ENCODE assay signal across 21 mouse cellular contexts in genomic region chr11:121082250-121082649, GRCm38 (mm10). TPM values are rescaled to one million over a fixed set of nuclear protein-coding genes. Genes with fewer than 3 reads are reported as not detected.
DNase-seq lines count a peak whose midpoint lies in the region; ATAC-seq and TF ChIP-seq lines count a peak whose summit lies in the region.
"Had no signal": no experiment of that assay in that cellular context is flagged by ENCODE, and none has a peak within 500 bp of the region (broad histone marks: within the 10 kb centered on the region; RNA-seq: fewer than 3 reads in every experiment).

No protein-coding gene starts in this region.

- no peak overlapping the region for H3K4me3 ChIP-seq in stomach, embryonic 16.5 days (replicated peaks; ENCODE audit: low read length)
- H3K4me3 ChIP-seq in stomach, postnatal 0 days (ENCODE audit: low read depth, low read length) = no peak overlapping the region
- no peak overlapping the region for H3K4me3 ChIP-seq in intestine, postnatal 0 days (ENCODE audit: low read depth, low read length)
- H3K4me3 ChIP-seq: embryonic facial prominence, embryonic 13.5 days; hindbrain, embryonic 10.5 days had no signal

- H3K4me1 ChIP-seq in stomach, embryonic 16.5 days (ENCODE audit: control insufficient read depth, insufficient read depth, low read length) = peaks cover 6% of the 10 kb centered on the region
- no peaks in the 10 kb centered on the region for H3K4me1 ChIP-seq in stomach, postnatal 0 days (replicated peaks; ENCODE audit: control insufficient read depth, insufficient read depth)
- peaks cover 9% of the 10 kb centered on the region; the same call in 1 of the 2 replicates for H3K4me1 ChIP-seq in intestine, postnatal 0 days (replicated peaks; ENCODE audit: control insufficient read depth, insufficient read depth, low read length)
- H3K4me1 ChIP-seq: hindbrain, embryonic 10.5 days had no signal

- no peaks in the 10 kb centered on the region for H3K36me3 ChIP-seq in stomach, embryonic 16.5 days (ENCODE audit: control insufficient read depth, insufficient read depth, low read length)
- no peaks in the 10 kb centered on the region for H3K36me3 ChIP-seq in stomach, postnatal 0 days (ENCODE audit: control insufficient read depth, insufficient read depth, low read length)
- no peaks in the 10 kb centered on the region for H3K36me3 ChIP-seq in intestine, postnatal 0 days (ENCODE audit: control insufficient read depth, insufficient read depth)
- H3K36me3 ChIP-seq: embryonic facial prominence, embryonic 13.5 days; hindbrain, embryonic 10.5 days had no signal

- peak overlapping the region; percentile 12; the same call in 1 of the 2 replicates for H3K4me2 ChIP-seq in stomach, embryonic 16.5 days (ENCODE audit: low read depth, low read length)
- H3K4me2 ChIP-seq in stomach, postnatal 0 days (replicated peaks; ENCODE audit: low read depth) = no peak overlapping the region
- H3K4me2 ChIP-seq in intestine, postnatal 0 days (replicated peaks; ENCODE audit: low read depth) = no peak overlapping the region
- H3K4me2 ChIP-seq: embryonic facial prominence, embryonic 13.5 days had no signal

- 78% methylated on average over 3 of the region's 3 CpGs for WGBS in stomach, embryonic 16.5 days
- WGBS in stomach, postnatal 0 days = 83% methylated on average over 3 of the region's 3 CpGs
- WGBS in intestine, postnatal 0 days = 80% methylated on average over 3 of the region's 3 CpGs

- no peaks in the 10 kb centered on the region for H3K9me3 ChIP-seq in stomach, embryonic 16.5 days (replicated peaks; ENCODE audit: control insufficient read depth, low read length)
- H3K9me3 ChIP-seq in stomach, postnatal 0 days (ENCODE audit: control insufficient read depth, low read length) = no peaks in the 10 kb centered on the region
- H3K9me3 ChIP-seq in intestine, postnatal 0 days (ENCODE audit: control insufficient read depth) = no peaks in the 10 kb centered on the region
- H3K9me3 ChIP-seq: embryonic facial prominence, embryonic 13.5 days; hindbrain, embryonic 10.5 days had no signal

- DNase-seq in heart, adult 8-10 months (ENCODE audit: low spot score) = peak; percentile 8
- no peak for DNase-seq in heart, postnatal 4 days
- DNase-seq in stomach, postnatal 0 days (ENCODE audit: low spot score) = no peak
- DNase-seq in urinary bladder, postnatal 14 days (ENCODE audit: low spot score) = no peak
- no peak for DNase-seq in lung, postnatal 4 days
- DNase-seq: adrenal gland, postnatal 14 days; cerebellum, adult 8-10 months; gastrocnemius, postnatal 25 days; left cerebral cortex, postnatal 4 days; midbrain, embryonic 14.5 days; right cerebral cortex, postnatal 4 days had no signal

- no peak overlapping the region for H3K9ac ChIP-seq in stomach, embryonic 16.5 days (ENCODE audit: low read length)
- no peak overlapping the region for H3K9ac ChIP-seq in stomach, postnatal 0 days (ENCODE audit: low read length)
- no peak overlapping the region for H3K9ac ChIP-seq in intestine, postnatal 0 days (ENCODE audit: low read depth, low read length)
- H3K9ac ChIP-seq: embryonic facial prominence, embryonic 13.5 days had no signal

- no peak for TF ChIP-seq EP300 in stomach, postnatal 0 days (optimal IDR thresholded peaks at IDR 0.05)

- ATAC-seq in stomach, embryonic 16.5 days (ENCODE audit: insufficient read depth, low FRiP score) = no peak
- no peak for ATAC-seq in stomach, postnatal 0 days (ENCODE audit: low FRiP score, low TSS enrichment)
- no peak for ATAC-seq in intestine, postnatal 0 days

- TF ChIP-seq CTCF in stomach, postnatal 0 days (IDR thresholded peaks at IDR 0.05; ENCODE audit: low read depth) = no peak
- no peak for TF ChIP-seq CTCF in intestine, postnatal 0 days (IDR thresholded peaks at IDR 0.05; ENCODE audit: low read depth)

- 0 out of 2 replicates have a peak overlapping the region, but pooled peaks have one; percentile 21 for H3K27ac ChIP-seq in stomach, embryonic 16.5 days (ENCODE audit: low read length)
- H3K27ac ChIP-seq in stomach, postnatal 0 days (replicated peaks) = no peak overlapping the region
- H3K27ac ChIP-seq in intestine, postnatal 0 days (ENCODE audit: low read depth, low read length) = 0 out of 2 replicates have a peak overlapping the region, but pooled peaks have one; percentile 28
- H3K27ac ChIP-seq: embryonic facial prominence, embryonic 13.5 days; hindbrain, embryonic 10.5 days had no signal

- H3K27me3 ChIP-seq in stomach, embryonic 16.5 days (ENCODE audit: control insufficient read depth, insufficient read depth, low read length) = no peaks in the 10 kb centered on the region
- no peaks in the 10 kb centered on the region for H3K27me3 ChIP-seq in stomach, postnatal 0 days (ENCODE audit: control insufficient read depth, insufficient read depth, low read length)
- H3K27me3 ChIP-seq in intestine, postnatal 0 days (replicated peaks; ENCODE audit: control insufficient read depth, insufficient read depth, low read length) = no peaks in the 10 kb centered on the region
- H3K27me3 ChIP-seq: embryonic facial prominence, embryonic 13.5 days had no signal

RNA-seq across cellular contexts. Expression of gene Sectm1a, which starts 1.2 kb away (rescaled TPM):
- total RNA-seq in heart, adult 8-10 months (2022) = not detected
- not detected for total RNA-seq in heart, postnatal 4 days (2021)
- polyA plus RNA-seq in stomach, embryonic 16.5 days (2015; fragmentation: Nextera tagmentation; extraction: Ambion mirVana) = 0.99 and 1.3 TPM in 2 replicates
- 11.8 and 13.2 TPM in 2 replicates for polyA plus RNA-seq in stomach, postnatal 0 days (2015; fragmentation: Nextera tagmentation; extraction: Ambion mirVana)
- polyA plus RNA-seq in intestine, postnatal 0 days (2015; fragmentation: Nextera tagmentation; extraction: Ambion mirVana) = 10.0 and 10.2 TPM in 2 replicates
- total RNA-seq: adrenal gland, postnatal 14 days; gastrocnemius, postnatal 25 days; layer of hippocampus, adult 8-10 months; left cerebral cortex, adult 18-20 months; neutrophil, adult 5-6 weeks had no signal
- polyA plus RNA-seq: frontal cortex, adult 2 months; heart, embryonic 14.5 days; hindbrain, embryonic 10.5 days; midbrain, embryonic 14.5 days had no signal

RNA-seq across cellular contexts. Expression of gene Sectm1b, which starts 18.9 kb away (rescaled TPM):
- not detected for total RNA-seq in heart, adult 8-10 months (2022)
- total RNA-seq in heart, postnatal 4 days (2021) = not detected
- 3.1 and 5.2 TPM in 2 replicates for polyA plus RNA-seq in stomach, embryonic 16.5 days (2015; fragmentation: Nextera tagmentation; extraction: Ambion mirVana)
- polyA plus RNA-seq in stomach, postnatal 0 days (2015; fragmentation: Nextera tagmentation; extraction: Ambion mirVana) = 113 and 133 TPM in 2 replicates
- 159 and 166 TPM in 2 replicates for polyA plus RNA-seq in intestine, postnatal 0 days (2015; fragmentation: Nextera tagmentation; extraction: Ambion mirVana)
- total RNA-seq: adrenal gland, postnatal 14 days; gastrocnemius, postnatal 25 days; layer of hippocampus, adult 8-10 months; left cerebral cortex, adult 18-20 months; left cerebral cortex, postnatal 4 days; neutrophil, adult 5-6 weeks had no signal
- polyA plus RNA-seq: frontal cortex, adult 2 months; heart, embryonic 14.5 days; hindbrain, embryonic 10.5 days; kidney, embryonic 14.5 days; midbrain, embryonic 14.5 days had no signal

RNA-seq across cellular contexts. Expression of gene Tex19.2, which starts 36.2 kb away (rescaled TPM):
- total RNA-seq in heart, adult 8-10 months (2022) = not detected
- not detected for total RNA-seq in heart, postnatal 4 days (2021)
- not detected in 2 replicates for polyA plus RNA-seq in stomach, embryonic 16.5 days (2015; fragmentation: Nextera tagmentation; extraction: Ambion mirVana)
- polyA plus RNA-seq in stomach, postnatal 0 days (2015; fragmentation: Nextera tagmentation; extraction: Ambion mirVana) = 0.25 and 0.29 TPM in 2 replicates
- 0.33 and 0.56 TPM in 2 replicates for polyA plus RNA-seq in intestine, postnatal 0 days (2015; fragmentation: Nextera tagmentation; extraction: Ambion mirVana)
- total RNA-seq: adrenal gland, postnatal 14 days; gastrocnemius, postnatal 25 days; layer of hippocampus, adult 8-10 months; left cerebral cortex, adult 18-20 months; left cerebral cortex, postnatal 4 days; neutrophil, adult 5-6 weeks had no signal
- polyA plus RNA-seq: embryonic facial prominence, embryonic 13.5 days; frontal cortex, adult 2 months; heart, embryonic 14.5 days; hindbrain, embryonic 10.5 days; kidney, embryonic 14.5 days; midbrain, embryonic 14.5 days had no signal

RNA-seq across cellular contexts. Expression of gene Cd7, which starts 43.0 kb away (rescaled TPM):
- under 1 TPM in 2 of 4 experiments, not detected in 2; 0.37 to 0.49 TPM for total RNA-seq in heart, adult 8-10 months (2022)
- total RNA-seq in heart, postnatal 4 days (2021) = under 1 TPM in 1 of 2 experiments, not detected in 1; 0.29 TPM
- polyA plus RNA-seq in stomach, embryonic 16.5 days (2015; fragmentation: Nextera tagmentation; extraction: Ambion mirVana) = 2.2 and 2.3 TPM in 2 replicates
- polyA plus RNA-seq in stomach, postnatal 0 days (2015; fragmentation: Nextera tagmentation; extraction: Ambion mirVana) = 0.31 and 0.51 TPM in 2 replicates
- 2.2 and 2.3 TPM in 2 replicates for polyA plus RNA-seq in intestine, postnatal 0 days (2015; fragmentation: Nextera tagmentation; extraction: Ambion mirVana)
- total RNA-seq: gastrocnemius, postnatal 25 days; layer of hippocampus, adult 8-10 months; left cerebral cortex, postnatal 4 days had no signal
- polyA plus RNA-seq: heart, embryonic 14.5 days; hindbrain, embryonic 10.5 days; kidney, embryonic 14.5 days; midbrain, embryonic 14.5 days had no signal

Comparison
In these comparisons a context has a peak if more than half of its experiments do, and no peak if none do; other contexts are left out.
1. RNA of gene Sectm1b, which starts 18.9 kb away (polyA plus RNA-seq): 159 to 166 TPM in intestine, postnatal 0 days and 113 to 133 TPM in stomach, postnatal 0 days; 3.1 to 5.2 TPM in stomach, embryonic 16.5 days; every median in the first group is over 10 times any median in the second.